Mouse (Mus musculus) G1E (cell line): ENCODE results near the gene Slc36a3.

Source experiments
- CTCF ChIP-seq: IDR thresholded peaks from 2 replicates; pipeline ENCODE4 v1.5.1; 2012; ENCODE audit warnings: low read depth, low read length, inconsistent platforms, mixed read lengths
- GATA1 ChIP-seq: IDR thresholded peaks from 2 replicates; pipeline ENCODE4 v1.6.1; 2012; ENCODE audit warnings: borderline replicate concordance, low read length, inconsistent platforms, mixed read lengths
- TAL1 ChIP-seq: conservative IDR thresholded peaks from 2 replicates; pipeline ENCODE4 v1.6.1; 2012; ENCODE audit warnings: low read depth, low read length, inconsistent platforms, mixed read lengths

DNA sequence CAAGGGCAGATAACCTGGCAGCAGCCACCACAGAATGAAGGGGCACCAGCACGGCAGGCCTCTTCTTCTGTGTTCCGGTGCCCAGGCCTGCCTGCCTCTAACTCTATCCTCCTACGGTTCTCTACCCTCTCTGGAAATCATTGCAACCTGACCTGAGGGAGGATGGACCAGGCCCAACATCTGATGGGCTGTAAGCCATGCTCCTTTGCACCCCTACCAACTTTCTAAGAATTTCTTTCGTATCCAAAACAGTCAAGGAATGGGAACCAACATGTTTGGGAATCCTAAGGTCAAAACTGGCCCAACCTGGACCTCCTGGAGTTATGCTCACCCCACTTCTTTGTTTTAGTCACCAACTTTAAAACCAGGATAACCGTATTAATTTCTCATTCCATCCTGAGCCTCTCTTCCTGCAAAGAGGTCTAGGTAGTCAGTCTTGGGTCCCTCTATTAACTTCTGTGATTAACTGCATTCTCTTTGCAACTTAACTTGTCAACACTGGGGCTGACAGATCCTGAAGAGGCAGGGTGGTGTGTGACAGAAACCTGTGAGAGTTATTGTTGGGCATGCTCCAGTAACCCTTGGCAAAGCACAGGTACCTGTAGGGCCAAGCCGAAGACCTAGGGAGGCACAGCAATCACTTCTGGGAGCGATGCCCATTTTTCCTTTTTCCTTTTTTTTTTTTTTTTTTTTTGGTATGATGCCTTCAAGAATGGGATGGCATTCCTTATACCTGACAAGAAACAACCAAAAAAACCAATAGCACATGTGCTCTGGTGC, 41.8 kb downstream of the Slc36a3 start:
- no peak for TF ChIP-seq TAL1
- TF ChIP-seq GATA1, result no peak
- no peak for TF ChIP-seq CTCF
